Mouse (Mus musculus) ovary, postnatal 14 days (tissue): ENCODE data around the gene Arvcf.

ENCODE experiments used
- DNase-seq: peaks from one replicate; pipeline ENCODE4 v3.0.0; 2022; ENCODE audit warnings: low spot score

The Arvcf gene

DNA sequence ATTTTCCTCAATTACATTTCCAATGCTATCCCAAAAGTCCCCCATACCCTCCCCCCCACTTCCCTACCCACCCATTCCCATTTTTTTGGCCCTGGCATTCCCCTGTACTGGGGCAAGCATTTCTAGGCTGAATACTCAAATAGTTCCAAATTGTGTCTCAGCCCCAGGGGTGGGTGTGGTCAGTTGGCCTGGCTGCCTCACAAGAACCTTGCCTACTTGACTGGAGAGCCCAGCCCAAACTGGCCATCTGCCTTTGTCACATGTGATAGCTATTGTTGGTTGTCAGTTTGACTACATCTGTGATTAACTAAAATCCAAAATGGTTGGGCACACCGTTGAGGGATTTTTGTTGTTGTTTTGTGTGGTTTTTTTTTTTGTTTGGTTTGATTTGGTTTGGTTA lies 9.0 kb downstream of the Arvcf start:
- no peak for DNase-seq

DNA sequence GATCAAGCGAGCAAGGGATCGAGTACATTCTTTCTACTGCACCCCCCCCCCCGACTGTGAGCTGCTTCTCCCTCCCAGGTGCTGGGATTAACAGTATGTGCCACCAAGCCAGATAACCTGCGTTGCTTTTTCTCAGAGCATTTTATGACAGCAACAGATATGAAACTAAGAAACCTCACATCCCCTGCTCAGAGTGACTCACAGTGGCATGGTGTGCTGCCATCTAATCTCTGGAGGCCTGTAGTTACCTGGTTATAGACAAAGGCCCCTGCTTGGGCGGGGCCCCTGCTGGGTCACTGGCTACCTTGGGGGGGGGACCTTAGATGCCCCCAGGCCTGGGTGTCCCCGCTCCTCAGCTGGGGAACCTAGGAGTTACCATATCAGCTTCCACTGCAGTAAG lies 10.0 kb downstream of the Arvcf start:
- no peak for DNase-seq

DNA sequence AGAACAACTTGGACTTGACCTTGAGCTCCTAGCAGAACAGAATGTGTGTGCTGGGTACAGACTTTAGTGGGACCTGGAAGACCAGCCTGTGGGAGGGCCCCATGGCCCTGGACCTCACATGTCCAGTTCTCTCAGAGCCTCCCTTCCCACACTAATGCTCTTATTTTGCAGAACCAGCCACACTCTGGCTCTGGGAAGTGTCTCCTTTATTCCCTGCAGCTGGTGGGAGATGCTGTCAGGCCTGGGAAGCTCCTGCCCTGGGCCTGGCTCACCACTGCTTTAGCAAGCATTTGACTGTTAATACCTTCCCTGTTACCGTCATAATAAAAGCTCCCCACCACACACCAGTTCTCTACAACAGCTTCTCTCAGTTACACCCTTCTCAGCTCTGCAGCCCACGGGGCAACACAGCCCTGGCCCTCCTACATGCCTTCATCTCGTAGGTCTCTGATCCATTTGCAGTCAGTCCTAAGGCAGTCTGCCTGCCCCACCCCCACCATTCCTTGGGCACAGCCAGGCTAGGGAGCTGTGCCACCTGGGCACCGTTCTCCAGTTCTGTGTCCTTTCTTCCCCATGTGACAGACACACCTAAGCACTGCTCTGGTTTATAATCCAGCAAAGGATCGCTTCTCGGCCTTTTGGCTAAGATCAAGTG lies 12.3 kb downstream of the Arvcf start:
- no peak for DNase-seq

- no peak for DNase-seq
Observed at GRCm38 (mm10) chr16:18362948-18363347, 15.0 kb downstream of the Arvcf start.

DNA sequence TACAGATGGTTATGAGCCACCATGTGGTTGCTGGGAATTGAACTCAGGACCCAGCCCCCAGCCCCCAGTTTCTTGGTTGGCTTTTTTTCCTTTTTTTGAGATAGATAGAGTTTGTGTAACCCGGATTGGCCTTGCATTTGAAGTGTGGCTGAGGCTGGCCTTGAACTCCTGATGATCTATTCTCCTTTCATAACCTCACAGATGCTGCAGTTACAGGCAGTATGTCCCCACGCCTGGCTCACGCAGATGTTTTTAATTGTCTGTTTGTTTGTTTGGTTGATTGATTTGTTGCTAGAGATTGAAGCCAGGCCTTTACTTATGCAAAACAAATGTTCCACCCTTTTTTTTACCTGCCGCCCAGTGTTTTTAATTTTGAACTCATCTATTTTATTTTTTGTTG lies 18.9 kb downstream of the Arvcf start:
- DNase-seq = no peak

GRCm38 (mm10) chr16:18370197-18370596 lies 22.2 kb downstream of the Arvcf start:
- no peak for DNase-seq

DNA sequence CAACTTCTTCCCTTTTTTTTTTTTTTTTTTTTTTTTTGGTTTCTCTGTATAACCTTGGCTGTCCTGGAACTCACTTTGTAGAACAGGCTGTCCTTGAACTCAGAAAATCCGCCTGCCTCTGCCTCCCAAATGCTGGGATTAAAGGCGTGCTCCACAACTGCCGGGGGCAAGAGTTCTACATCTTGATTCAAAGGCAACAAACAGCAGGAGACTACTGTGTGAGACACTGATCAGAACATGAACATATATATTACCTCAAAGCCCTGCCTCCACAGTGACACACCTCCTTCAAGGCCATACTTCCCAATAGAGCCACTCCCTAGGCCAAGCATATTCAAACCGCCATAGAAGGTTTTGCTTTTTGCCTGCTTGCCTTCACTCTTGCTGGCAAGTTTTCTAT lies 25.6 kb downstream of the Arvcf start:
- no peak for DNase-seq

- DNase-seq = no peak
Observed at GRCm38 (mm10) chr16:18376297-18376954, 28.4 kb downstream of the Arvcf start.

DNA sequence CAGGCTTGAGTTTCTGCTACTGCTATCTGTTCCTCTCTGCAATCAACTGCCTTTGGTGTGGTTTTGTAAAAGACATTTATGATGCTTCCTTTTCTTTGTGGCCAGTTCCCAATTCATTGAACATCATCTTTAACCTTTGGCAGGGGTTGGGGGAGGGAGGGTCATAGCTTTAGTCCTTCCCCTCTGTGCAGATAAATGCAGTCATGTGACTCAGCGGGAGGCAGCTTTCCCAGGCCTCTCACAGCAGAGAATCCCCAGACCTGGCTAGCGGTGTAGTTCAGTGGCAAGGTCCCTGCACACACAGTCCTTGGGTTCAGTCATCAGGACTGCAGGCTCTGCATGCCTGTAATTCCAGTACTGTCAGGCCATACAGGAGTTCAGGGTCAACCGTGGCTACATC lies 29.2 kb downstream of the Arvcf start:
- DNase-seq = no peak

DNA sequence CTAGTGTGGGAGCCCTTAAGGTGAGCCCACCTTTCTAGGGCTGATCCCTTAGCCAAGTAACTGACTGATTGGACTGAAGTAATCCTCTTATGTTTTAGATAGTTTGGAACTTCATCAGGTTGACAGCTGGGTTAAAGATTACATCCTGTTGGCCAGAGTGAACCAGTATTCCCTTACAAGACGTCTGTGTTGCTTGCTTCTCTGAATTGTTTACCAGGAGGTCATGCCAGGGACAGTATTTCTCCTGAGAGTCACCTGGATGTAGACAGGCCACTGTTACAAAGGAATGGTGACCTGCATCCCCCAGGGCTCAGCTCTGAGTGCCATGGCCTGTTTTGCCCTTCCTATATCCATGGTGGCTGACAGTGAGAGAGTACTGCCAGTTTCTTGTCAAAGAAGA lies 30.5 kb downstream of the Arvcf start:
- DNase-seq = no peak

DNA sequence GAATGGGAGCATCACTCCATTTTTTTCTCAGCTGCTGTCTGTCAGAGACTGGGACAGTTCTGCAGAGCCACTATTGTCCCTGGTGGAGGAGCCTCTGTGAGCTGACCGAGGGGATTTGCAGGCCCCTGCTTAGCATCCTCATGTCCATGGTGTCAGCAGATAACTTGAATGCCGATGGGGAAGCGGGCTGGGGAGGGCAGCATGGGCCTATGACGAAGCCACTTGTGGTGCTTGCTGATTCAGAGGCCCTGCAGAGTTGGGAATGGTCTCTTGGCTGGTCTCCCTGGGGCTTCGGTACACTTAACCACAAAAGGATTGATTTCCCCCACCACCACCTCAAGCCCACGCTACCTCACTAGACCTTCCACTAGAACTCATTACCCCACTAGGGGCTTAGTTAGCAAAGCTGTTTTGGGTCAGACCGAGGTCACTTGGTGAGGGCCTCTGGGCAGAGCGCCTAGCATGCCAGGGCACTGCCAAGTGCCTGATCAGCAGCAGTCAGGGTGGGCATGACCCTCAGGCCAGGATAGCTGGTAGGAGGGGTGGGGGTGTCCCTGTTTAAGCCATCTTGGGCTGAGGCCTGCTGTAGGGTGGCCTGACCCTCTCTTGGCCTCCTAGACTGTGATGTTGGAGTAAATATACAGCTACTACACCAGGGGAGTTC lies 31.5 kb downstream of the Arvcf start:
- no peak for DNase-seq

- no peak for DNase-seq
Observed at GRCm38 (mm10) chr16:18380495-18381063, 32.6 kb downstream of the Arvcf start.

DNA sequence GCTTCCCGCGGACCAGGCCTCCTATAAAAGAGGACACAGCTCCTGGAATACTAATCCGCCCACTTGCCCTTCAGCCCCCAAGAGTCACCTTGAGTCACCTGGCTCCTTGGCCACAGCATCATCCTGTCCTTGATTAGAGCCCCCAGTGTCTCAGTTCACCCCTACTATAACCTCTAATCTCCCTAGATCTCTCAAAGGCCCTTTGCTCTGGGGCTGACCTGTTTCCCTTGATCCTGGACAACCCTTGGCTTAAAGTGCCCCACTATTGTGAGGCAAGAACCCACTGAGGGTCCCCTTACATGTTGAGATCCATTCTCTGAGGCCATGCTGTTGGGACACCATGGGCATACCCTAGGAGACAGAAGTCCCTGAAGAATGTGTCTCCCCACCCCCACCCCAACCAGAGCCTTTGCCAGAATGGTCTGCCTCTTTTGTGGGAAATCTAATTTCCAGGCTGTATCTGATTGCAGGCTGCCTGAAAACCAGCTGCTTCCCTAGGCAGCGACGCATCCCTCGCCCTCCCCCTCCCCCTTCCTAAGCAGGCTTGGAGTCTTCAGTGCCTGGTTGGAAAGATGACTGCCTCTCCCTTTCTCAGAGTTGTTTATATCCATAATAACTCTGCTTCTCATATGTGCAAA lies 33.8 kb downstream of the Arvcf start:
- DNase-seq = no peak

- DNase-seq = no peak
Observed at GRCm38 (mm10) chr16:18383045-18383726, 35.2 kb downstream of the Arvcf start.

GRCm38 (mm10) chr16:18383756-18384155 lies 35.8 kb downstream of the Arvcf start:
- no peak for DNase-seq

DNA sequence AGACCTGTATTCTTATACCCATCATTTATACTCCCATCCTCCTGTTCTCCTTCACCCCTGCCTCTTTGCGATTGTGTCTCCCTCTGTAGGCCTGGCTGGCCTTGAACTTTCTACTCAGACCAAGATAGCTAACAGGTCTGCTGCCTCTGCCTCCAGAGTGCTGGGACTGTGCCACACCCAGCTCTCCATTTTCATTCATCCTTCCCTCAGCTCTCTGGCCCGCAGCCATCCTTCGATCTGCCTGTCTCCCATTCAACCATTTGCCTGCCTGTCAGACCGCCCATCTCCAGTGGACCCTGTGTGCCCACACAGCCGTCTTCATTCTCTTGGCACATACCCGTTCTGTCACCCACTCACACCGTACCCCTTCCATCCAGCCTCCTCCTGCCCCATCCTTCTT lies 36.2 kb downstream of the Arvcf start:
- no peak for DNase-seq

DNA sequence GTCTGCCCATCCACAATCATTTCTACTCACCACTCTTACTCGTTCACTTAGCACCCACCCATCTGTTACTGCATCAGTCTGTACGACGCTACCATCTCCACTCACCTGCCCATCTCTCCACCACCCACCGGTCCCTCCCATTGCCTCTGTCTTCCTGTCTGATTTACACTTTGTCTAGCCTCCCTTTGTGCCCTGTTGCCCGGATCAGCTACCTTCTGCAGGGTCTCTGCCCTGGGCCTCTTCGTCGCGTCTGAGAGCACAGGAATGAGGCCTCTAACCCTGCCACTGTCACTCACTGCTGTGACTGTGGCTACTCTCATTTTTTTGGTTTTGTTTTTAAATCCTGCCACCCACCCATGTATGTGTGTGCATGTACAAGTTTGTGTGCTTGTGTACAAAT lies 36.7 kb downstream of the Arvcf start:
- no peak for DNase-seq

- no peak for DNase-seq
Observed at GRCm38 (mm10) chr16:18385411-18385810, 37.4 kb downstream of the Arvcf start.

GRCm38 (mm10) chr16:18386451-18386850 lies 38.5 kb downstream of the Arvcf start:
- DNase-seq = no peak

GRCm38 (mm10) chr16:18386972-18387371 lies 39.0 kb downstream of the Arvcf start:
- no peak for DNase-seq

DNA sequence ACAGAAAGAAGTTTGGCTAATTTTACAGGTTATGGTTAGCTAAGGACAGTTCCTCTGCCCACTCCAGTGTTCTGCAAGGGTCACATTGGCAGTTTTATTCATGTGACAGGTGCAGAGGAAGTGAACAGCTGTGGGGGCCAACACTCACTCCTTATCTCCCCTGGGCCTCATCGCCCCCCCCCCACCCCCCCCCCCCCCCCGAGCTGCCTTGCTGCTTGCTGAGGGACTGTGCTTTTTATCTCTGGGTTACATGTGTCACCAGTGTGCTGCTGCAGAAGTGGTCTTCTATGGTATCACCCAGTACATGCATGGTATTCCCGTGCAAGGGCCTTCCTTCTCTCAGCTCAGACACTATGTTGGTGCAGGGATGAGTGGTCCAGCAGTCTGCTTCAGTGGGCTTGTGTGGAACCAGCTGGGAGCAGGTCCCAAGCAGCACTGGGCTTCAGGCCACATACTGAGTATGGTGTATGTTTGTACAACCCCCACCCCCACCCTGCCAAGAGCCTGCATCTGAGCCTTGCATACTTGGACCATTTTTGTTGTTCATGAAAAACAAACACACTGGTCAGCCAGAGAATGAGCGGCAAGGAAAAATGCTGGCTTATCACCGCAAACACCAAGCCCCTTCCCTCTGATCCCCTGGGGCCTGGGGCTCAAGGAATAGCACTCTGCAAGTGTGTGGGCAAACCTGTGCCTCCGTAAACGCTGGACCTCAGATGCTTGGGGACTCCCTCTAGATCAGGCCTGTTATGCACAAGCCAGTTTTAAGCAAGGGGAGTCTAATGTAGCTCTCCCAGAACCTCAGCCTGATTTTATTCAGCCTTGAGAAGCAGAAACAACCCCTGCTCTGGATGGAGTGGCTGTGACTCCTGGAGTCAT lies 40.0 kb downstream of the Arvcf start:
- DNase-seq = no peak
